Mouse (Mus musculus): ENCODE data around the gene Ly6g6f. TPM values are rescaled to one million over a fixed set of nuclear protein-coding genes. Genes with fewer than 3 reads are reported as not detected.
A peak's percentile ranks its signal among the peaks of the same experiment; 100 is the strongest.

Gene Ly6g6f
- total and polyA plus RNA-seq, 3 experiments, result 0.88 to 3.0 TPM; not detected in 1

GRCm38 (mm10) chr17:35055691-35056495 is 29.5 kb downstream of the Ly6g6f start:
- peaks cover 16 to 20% of the 10 kb centered on the region in 2 experiments for H3K36me3 ChIP-seq (ENCODE audit: control insufficient read depth in 1 of 2, insufficient read depth in 2 of 2, low read length in 2 of 2)
- TF ChIP-seq ZMIZ1 (IDR thresholded peaks at IDR 0.05; ENCODE audit: low read depth, low read length) (no peak), ELF1 (IDR thresholded peaks at IDR 0.05; ENCODE audit: low read depth, low read length) (no peak), RAD21 (IDR thresholded peaks at IDR 0.05; ENCODE audit: low read depth, low read length) (no peak), MAFK (IDR thresholded peaks at IDR 0.05; ENCODE audit: borderline replicate concordance, low read depth, low read length) (no peak), GABPA (IDR thresholded peaks at IDR 0.05; ENCODE audit: low read depth, low read length) (no peak), TAL1 (IDR thresholded peaks at IDR 0.05; ENCODE audit: low read length) (no peak), SIN3A (IDR thresholded peaks at IDR 0.05; ENCODE audit: low read length) (no peak), MEF2A (IDR thresholded peaks at IDR 0.05; ENCODE audit: extremely low read depth, insufficient replicate concordance, low read depth, low read length, poor library complexity, severe bottlenecking) (no peak)
- H3K4me1 ChIP-seq (ENCODE audit: control insufficient read depth in 1 of 2, insufficient read depth in 2 of 2, low read length in 2 of 2), result peaks cover 0 to 12% of the 10 kb centered on the region in 2 experiments; a peak in 3 of 4 replicates
- H3K79me2 ChIP-seq (ENCODE audit: control insufficient read depth, insufficient read depth, low read length, poor library complexity), result peaks cover 29% of the 10 kb centered on the region
- H3K9me3 ChIP-seq (replicated peaks; ENCODE audit: insufficient read depth, low read length), result no peaks in the 10 kb centered on the region
- no peak overlapping the region for H3K9ac ChIP-seq (ENCODE audit: control insufficient read depth, low read depth, low read length, poor library complexity, severe bottlenecking)
- DNase-seq (ENCODE audit: low read depth, low spot score), result no peak
- H3K4me3 ChIP-seq (ENCODE audit: control insufficient read depth in 1 of 2, insufficient read depth in 1 of 2, low read depth in 2 of 2, low read length in 2 of 2), result no peak overlapping the region
- H3K27ac ChIP-seq (ENCODE audit: control insufficient read depth, low read depth, low read length), result no peak overlapping the region; the same call in 1 of the 2 replicates
- no peaks in the 10 kb centered on the region for H3K27me3 ChIP-seq (ENCODE audit: control insufficient read depth in 1 of 2, insufficient read depth in 2 of 2, low read length in 2 of 2)

- peaks cover 0 to 23% of the 10 kb centered on the region in 2 experiments; a peak in 3 of 4 replicates for H3K4me1 ChIP-seq (ENCODE audit: control insufficient read depth in 1 of 2, insufficient read depth in 2 of 2, low read length in 2 of 2)
- peak overlapping the region; percentile 51 for H3K9ac ChIP-seq (ENCODE audit: control insufficient read depth, low read depth, low read length, poor library complexity, severe bottlenecking)
- no peaks in the 10 kb centered on the region for H3K27me3 ChIP-seq (ENCODE audit: control insufficient read depth in 1 of 2, insufficient read depth in 2 of 2, low read length in 2 of 2)
- peak overlapping the region; percentile 78 for H3K27ac ChIP-seq (ENCODE audit: control insufficient read depth, low read depth, low read length)
- H3K36me3 ChIP-seq (ENCODE audit: control insufficient read depth in 1 of 2, insufficient read depth in 2 of 2, low read length in 2 of 2), result peaks cover 9 to 23% of the 10 kb centered on the region in 2 experiments
- no peaks in the 10 kb centered on the region for H3K9me3 ChIP-seq (replicated peaks; ENCODE audit: insufficient read depth, low read length)
- no peak for DNase-seq (ENCODE audit: low read depth, low spot score)
- TF ChIP-seq ZC3H11A (IDR thresholded peaks at IDR 0.05; ENCODE audit: low read depth, low read length) (no peak), MAX (IDR thresholded peaks at IDR 0.05; ENCODE audit: low read length) (no peak), HCFC1 (IDR thresholded peaks at IDR 0.05; ENCODE audit: low read depth, low read length) (no peak), CHD1 (IDR thresholded peaks at IDR 0.05; ENCODE audit: low read depth, low read length) (no peak), TAL1 (IDR thresholded peaks at IDR 0.05; ENCODE audit: low read length) (no peak), BHLHE40 (IDR thresholded peaks at IDR 0.05; ENCODE audit: borderline replicate concordance, low read depth, low read length) (no peak)
- peak overlapping the region; percentile 18 to 76 for H3K4me3 ChIP-seq (ENCODE audit: control insufficient read depth in 1 of 2, insufficient read depth in 1 of 2, low read depth in 2 of 2, low read length in 2 of 2)
- H3K79me2 ChIP-seq (ENCODE audit: control insufficient read depth, insufficient read depth, low read length, poor library complexity), result peaks cover 42% of the 10 kb centered on the region
These were observed 33.1 kb downstream of the Ly6g6f start for GRCm38 (mm10) chr17:35052271-35052798.
